Mouse (Mus musculus) midbrain, postnatal 0 days (tissue): Measurements from ENCODE around the gene Ncoa7. TPM values are rescaled to one million over a fixed set of nuclear protein-coding genes. Genes with fewer than 3 reads are reported as not detected.

Experiments used
- ATAC-seq: fragments of 200-750 bp; cut with Nextera tagmentation; 2 replicates; pipeline ENCODE4 v1.8.0; 2017; ENCODE audit warnings: moderate number of reproducible peaks, mild to moderate bottlenecking, moderate TSS enrichment, moderate library complexity; ENCODE audit not compliant: low FRiP score
- DNase-seq: peaks from one replicate; pipeline ENCODE4 v3.0.0-alpha.2; 2015; ENCODE audit warnings: low spot score
- H3K27ac ChIP-seq: fragments of 300-500 bp; sonication (generic); 2 replicates; pipeline ENCODE4 v1.5.1; 2014; ENCODE audit warnings: low read depth, mild to moderate bottlenecking, low read length, mixed read lengths
- H3K27me3 ChIP-seq: fragments of 300-500 bp; sonication (generic); 2 replicates; pipeline ENCODE4 v1.6.1; 2014; ENCODE audit warnings: low read length, control low read depth, mixed read lengths; ENCODE audit not compliant: insufficient read depth
- H3K36me3 ChIP-seq: fragments of 300-500 bp; sonication (generic); 2 replicates; pipeline ENCODE4 v1.6.1; 2014; ENCODE audit warnings: low read length, control low read depth, mixed read lengths; ENCODE audit not compliant: insufficient read depth
- H3K4me1 ChIP-seq: fragments of 300-500 bp; sonication (generic); 2 replicates; pipeline ENCODE4 v1.6.1; 2014; ENCODE audit warnings: mild to moderate bottlenecking, control low read depth, antibody characterized with exemption, low read length, mixed read lengths; ENCODE audit not compliant: insufficient read depth
- H3K4me2 ChIP-seq: fragments of 300-500 bp; sonication (generic); 2 replicates; pipeline ENCODE4 v1.6.1; 2014; ENCODE audit warnings: low read depth, mild to moderate bottlenecking, low read length, mixed read lengths; ENCODE audit not compliant: poor library complexity, severe bottlenecking
- H3K4me3 ChIP-seq: fragments of 300-500 bp; sonication (generic); 2 replicates; pipeline ENCODE4 v1.5.1; 2014; ENCODE audit warnings: low read depth, mild to moderate bottlenecking, low read length, moderate library complexity
- H3K9ac ChIP-seq: fragments of 300-500 bp; sonication (generic); replicated peaks from 2 replicates; pipeline ENCODE4 v1.6.1; 2014; ENCODE audit warnings: mild to moderate bottlenecking, low read length, moderate library complexity, mixed read lengths; ENCODE audit not compliant: poor library complexity, severe bottlenecking
- H3K9me3 ChIP-seq: fragments of 300-500 bp; sonication (generic); 2 replicates; pipeline ENCODE4 v1.6.1; 2016; ENCODE audit warnings: low read length, control low read depth
- CTCF ChIP-seq: IDR thresholded peaks from 2 replicates; pipeline ENCODE4 v1.5.1; 2016; ENCODE audit warnings: antibody characterized with exemption, mild to moderate bottlenecking
- WGBS: fragments of 180-500 bp; shearing (Covaris S2); extraction: QIAGEN DNeasy Blood & Tissue Kit; methylation state at CpG from one replicate; pipeline ENCODE4 v1.1.7; 2014; 5-methylcytosine and 5-hydroxymethylcytosine counted together
- polyA plus RNA-seq: library from polyadenylated mRNA; unstranded; fragments of >200 nt; fragmentation: Nextera tagmentation; extraction: Ambion mirVana; gene quantifications from 2 replicates; pipeline ENCODE4 v1.2.1, GENCODE M21; 2015
- total RNA-seq: library from RNA; depleted of rRNA; stranded (reverse); fragments of >200 nt; gene quantifications from 2 replicates; pipeline ENCODE4 v1.2.3, GENCODE M21; 2014; rRNA removed

The Ncoa7 gene
- total and polyA plus RNA-seq, 2 experiments from 2014 or later, result 22.9 to 25.8 TPM

GRCm38 (mm10) chr10:30609614-30610013, 193.5 kb downstream of the Ncoa7 start:
- H3K4me2 ChIP-seq, result no peak overlapping the region
- DNase-seq (no peak), ATAC-seq (no peak)
- H3K4me1 ChIP-seq, result no peaks in the 10 kb centered on the region
- no peaks in the 10 kb centered on the region for H3K27me3 ChIP-seq
- no peak for TF ChIP-seq CTCF
- no peak overlapping the region for H3K27ac ChIP-seq
- H3K36me3 ChIP-seq, result no peaks in the 10 kb centered on the region; the same call in 1 of the 2 replicates
- H3K9me3 ChIP-seq, result no peaks in the 10 kb centered on the region
- no peak overlapping the region for H3K9ac ChIP-seq
- H3K4me3 ChIP-seq, result no peak overlapping the region

- no peak overlapping the region for H3K4me2 ChIP-seq
- H3K27ac ChIP-seq, result no peak overlapping the region
- H3K4me1 ChIP-seq, result no peaks in the 10 kb centered on the region
- H3K4me3 ChIP-seq, result no peak overlapping the region
- DNase-seq (no peak), ATAC-seq (no peak)
- no peaks in the 10 kb centered on the region for H3K9me3 ChIP-seq
- no peak overlapping the region for H3K9ac ChIP-seq
- no peaks in the 10 kb centered on the region for H3K27me3 ChIP-seq
- TF ChIP-seq CTCF, result no peak
- H3K36me3 ChIP-seq, result no peaks in the 10 kb centered on the region; the same call in 1 of the 2 replicates
- 65% methylated on average over 2 of the region's 2 CpGs for WGBS
Measured at GRCm38 (mm10) chr10:30608109-30608508, 195.0 kb downstream of the Ncoa7 start.

- ATAC-seq (peak; percentile 97), DNase-seq (peak; percentile 93)
- H3K9me3 ChIP-seq, result no peaks in the 10 kb centered on the region
- no peaks in the 10 kb centered on the region for H3K27me3 ChIP-seq
- TF ChIP-seq CTCF, result no peak
- H3K4me2 ChIP-seq, result peak within 1 kb of the TSS; percentile 76
- H3K4me3 ChIP-seq, result peak within 1 kb of the TSS; percentile 74
- H3K36me3 ChIP-seq, result 0 out of 2 replicates have a peak, but pooled peaks cover 3% of the 10 kb centered on the region
- WGBS, result 2% methylated on average over 28 of the region's 28 CpGs
- peak within 1 kb of the TSS; percentile 91 for H3K9ac ChIP-seq
- H3K4me1 ChIP-seq, result peaks cover 5% of the 10 kb centered on the region; the same call in 1 of the 2 replicates
- peak within 1 kb of the TSS; percentile 73 for H3K27ac ChIP-seq
Measured at GRCm38 (mm10) chr10:30600542-30600966, 202.6 kb downstream of the Ncoa7 start, which contains the start of gene Trmt11. Gene Trmt11 (minus strand): TSS chr10:30600749.

GRCm38 (mm10) chr10:30600094-30600534, 203.0 kb downstream of the Ncoa7 start:
- ATAC-seq (peak; percentile 79), DNase-seq (peak; percentile 10)
- peak overlapping the region; percentile 73 for H3K27ac ChIP-seq
- H3K9me3 ChIP-seq, result no peaks in the 10 kb centered on the region
- H3K9ac ChIP-seq, result peak overlapping the region; percentile 91
- WGBS, result 1% methylated on average over 27 of the region's 27 CpGs
- peaks cover 5% of the 10 kb centered on the region; the same call in 1 of the 2 replicates for H3K4me1 ChIP-seq
- H3K27me3 ChIP-seq, result no peaks in the 10 kb centered on the region
- H3K36me3 ChIP-seq, result 0 out of 2 replicates have a peak, but pooled peaks cover 5% of the 10 kb centered on the region
- H3K4me3 ChIP-seq, result peak overlapping the region; percentile 74
- H3K4me2 ChIP-seq, result peak overlapping the region; percentile 76
- no peak for TF ChIP-seq CTCF

GRCm38 (mm10) chr10:30587037-30587436, 216.1 kb downstream of the Ncoa7 start:
- Histone ChIP-seq H3K36me3 (peaks cover 5% of the 10 kb centered on the region; the same call in 1 of the 2 replicates), H3K27ac (no peak overlapping the region), H3K27me3 (no peaks in the 10 kb centered on the region), H3K4me1 (no peaks in the 10 kb centered on the region), H3K9me3 (no peaks in the 10 kb centered on the region), H3K4me2 (no peak overlapping the region), H3K4me3 (no peak overlapping the region), H3K9ac (no peak overlapping the region)
- ATAC-seq (peak; percentile 76), DNase-seq (peak; percentile 63)
- peak; percentile 64 for TF ChIP-seq CTCF
- 54% methylated on average over 5 of the region's 5 CpGs for WGBS

GRCm38 (mm10) chr10:30585691-30586090, 217.4 kb downstream of the Ncoa7 start:
- Histone ChIP-seq H3K36me3 (peaks cover 5% of the 10 kb centered on the region; the same call in 1 of the 2 replicates), H3K27me3 (no peaks in the 10 kb centered on the region), H3K4me3 (no peak overlapping the region), H3K4me2 (no peak overlapping the region), H3K9me3 (no peaks in the 10 kb centered on the region), H3K9ac (no peak overlapping the region), H3K4me1 (no peaks in the 10 kb centered on the region), H3K27ac (no peak overlapping the region)
- no peak for TF ChIP-seq CTCF
- 96% methylated on average over 1 of the region's 1 CpGs for WGBS
- DNase-seq (no peak), ATAC-seq (no peak)

Other genes starting within 250 kb of the Ncoa7 start
- gene Trmt11, start 202.6 kb downstream of the Ncoa7 start, total RNA-seq, result 6.5 and 13.4 TPM in 2 replicates
- gene Trmt11, start 202.6 kb downstream of the Ncoa7 start, polyA plus RNA-seq, result 15.5 and 17.4 TPM in 2 replicates
- 15.1 and 29.5 TPM in 2 replicates for gene Hint3, start 173.7 kb downstream of the Ncoa7 start, total RNA-seq
- gene Hint3, start 173.7 kb downstream of the Ncoa7 start, polyA plus RNA-seq, result 12.6 and 13.2 TPM in 2 replicates
- 5.9 and 7.6 TPM in 2 replicates for gene Hey2, start 39.5 kb upstream of the Ncoa7 start, total RNA-seq
- gene Hey2, start 39.5 kb upstream of the Ncoa7 start, polyA plus RNA-seq, result 2.7 and 2.9 TPM in 2 replicates